Mouse (Mus musculus) myocyte (in vitro differentiated cells): ENCODE measurements around the gene Fes. TPM values are rescaled to one million over a fixed set of nuclear protein-coding genes. Genes with fewer than 3 reads are reported as not detected.

Source experiments
- H3K27me3 ChIP-seq: one replicate; pipeline ENCODE4 v1.6.1; 2011; ENCODE audit not compliant: control insufficient read depth, insufficient read depth, insufficient read length
- H3K36me3 ChIP-seq: one replicate; pipeline ENCODE4 v1.6.1; 2011; ENCODE audit not compliant: control insufficient read depth, insufficient read depth
- H3K4me2 ChIP-seq: one replicate; pipeline ENCODE4 v1.6.1; 2011; ENCODE audit warnings: low read depth, control low read depth
- H3K4me3 ChIP-seq: one replicate; pipeline ENCODE4 v1.5.1; 2011; ENCODE audit warnings: mild to moderate bottlenecking, control low read depth, moderate library complexity
- H3K79me2 ChIP-seq: one replicate; pipeline ENCODE4 v1.6.1; 2011; ENCODE audit not compliant: control insufficient read depth, insufficient read depth
- H3ac ChIP-seq: one replicate; pipeline ENCODE4 v1.6.1; 2011; ENCODE audit not compliant: control insufficient read depth, insufficient read length
- CEBPB ChIP-seq: IDR thresholded peaks from 2 replicates; pipeline ENCODE4 v1.6.1; 2011; ENCODE audit warnings: mild to moderate bottlenecking, moderate library complexity; ENCODE audit not compliant: poor library complexity, insufficient read depth, severe bottlenecking
- E2F4 ChIP-seq: IDR thresholded peaks from one replicate; pipeline ENCODE4 v1.6.1; 2011; ENCODE audit warnings: mild to moderate bottlenecking, control low read depth, moderate library complexity; ENCODE audit not compliant: insufficient read depth
- MAX ChIP-seq: IDR thresholded peaks from one replicate; pipeline ENCODE4 v1.6.1; 2011; ENCODE audit warnings: low read depth, mild to moderate bottlenecking, control low read depth
- MYOD1 ChIP-seq, 3 experiments: IDR thresholded peaks; one replicate each; pipeline ENCODE4 v1.6.1; 2011; ENCODE audit warnings: control low read depth in 2 of 3, low read depth in 2 of 3, mild to moderate bottlenecking in 2 of 3, moderate library complexity in 1 of 3; ENCODE audit not compliant: insufficient read length in 2 of 3, control insufficient read depth in 1 of 3
- MYOG ChIP-seq, 3 experiments: IDR thresholded peaks; one replicate each; pipeline ENCODE4 v1.6.1; 2011; ENCODE audit warnings: control low read depth in 2 of 3, low read depth in 2 of 3, mild to moderate bottlenecking in 2 of 3; ENCODE audit not compliant: insufficient read length in 2 of 3, control insufficient read depth in 1 of 3, insufficient read depth in 1 of 3
- POLR2A ChIP-seq: IDR thresholded peaks from one replicate; pipeline ENCODE4 v1.6.1; 2011; ENCODE audit warnings: low read depth, mild to moderate bottlenecking, control low read depth, moderate library complexity; ENCODE audit not compliant: insufficient read length
- POLR2AphosphoS2 ChIP-seq: IDR thresholded peaks from one replicate; pipeline ENCODE4 v1.6.1; 2011; ENCODE audit warnings: low read depth, control low read depth; ENCODE audit not compliant: insufficient read length
- REST ChIP-seq: IDR thresholded peaks from one replicate; pipeline ENCODE4 v1.6.1; 2011; ENCODE audit warnings: mild to moderate bottlenecking, control low read depth, moderate library complexity; ENCODE audit not compliant: insufficient read depth, insufficient read length
- SRF ChIP-seq: IDR thresholded peaks from one replicate; pipeline ENCODE4 v1.6.1; 2011; ENCODE audit warnings: low read depth; ENCODE audit not compliant: control insufficient read depth, insufficient read length
- TCF12 ChIP-seq: IDR thresholded peaks from one replicate; pipeline ENCODE4 v1.6.1; 2011; ENCODE audit warnings: mild to moderate bottlenecking, control low read depth; ENCODE audit not compliant: poor library complexity, insufficient read depth, severe bottlenecking
- TCF3 ChIP-seq: IDR thresholded peaks from one replicate; pipeline ENCODE4 v1.6.1; 2011; ENCODE audit warnings: low read depth, control low read depth; ENCODE audit not compliant: insufficient read length
- USF1 ChIP-seq: IDR thresholded peaks from one replicate; pipeline ENCODE4 v1.6.1; 2011; ENCODE audit warnings: low read depth, mild to moderate bottlenecking, control low read depth, moderate library complexity
- polyA plus RNA-seq: library from polyadenylated mRNA; unstranded; fragments of >200 nt; fragmentation: generic; extraction: Trizol; gene quantifications from one replicate; pipeline ENCODE4 v1.2.1, GENCODE M21; 2012; ENCODE audit warnings: missing spikeins

Fes gene
- polyA plus RNA-seq, 1 experiment = 0.54 TPM

- TF ChIP-seq E2F4 = no peak
- no peak for TF ChIP-seq USF1
- no peak for TF ChIP-seq REST
- TF ChIP-seq POLR2AphosphoS2 = no peak
- TF ChIP-seq POLR2A = no peak
- TF ChIP-seq TCF12 = no peak
- TF ChIP-seq SRF = no peak
- TF ChIP-seq MAX = no peak
- TF ChIP-seq CEBPB = no peak
- TF ChIP-seq MYOD1 (IDR thresholded peaks at IDR 0.05; ENCODE audit: control insufficient read depth in 1 of 3, insufficient read length in 2 of 3, low read depth in 2 of 3) = no peak
- no peak for TF ChIP-seq MYOG (IDR thresholded peaks at IDR 0.05; ENCODE audit: control insufficient read depth in 1 of 3, insufficient read depth in 1 of 3, insufficient read length in 2 of 3, low read depth in 2 of 3)
- no peaks in the 10 kb centered on the region for H3K27me3 ChIP-seq
- H3K36me3 ChIP-seq = no peaks in the 10 kb centered on the region
- no peak overlapping the region for H3ac ChIP-seq
- no peaks in the 10 kb centered on the region for H3K79me2 ChIP-seq
- H3K4me2 ChIP-seq = no peak overlapping the region
- H3K4me3 ChIP-seq = no peak overlapping the region
Observed at GRCm38 (mm10) chr7:80413512-80414302, 26.0 kb upstream of the Fes start.

- no peak overlapping the region for H3K4me3 ChIP-seq
- no peaks in the 10 kb centered on the region for H3K36me3 ChIP-seq
- no peak overlapping the region for H3K4me2 ChIP-seq
- H3K27me3 ChIP-seq = no peaks in the 10 kb centered on the region
- no peak for TF ChIP-seq REST
- TF ChIP-seq MYOG (IDR thresholded peaks at IDR 0.05; ENCODE audit: control insufficient read depth in 1 of 3, insufficient read depth in 1 of 3, insufficient read length in 2 of 3, low read depth in 2 of 3) = no peak
- TF ChIP-seq CEBPB = no peak
- TF ChIP-seq POLR2A = no peak
- no peak for TF ChIP-seq E2F4
- no peak for TF ChIP-seq POLR2AphosphoS2
- no peak for TF ChIP-seq TCF12
- TF ChIP-seq MAX = no peak
- no peak for TF ChIP-seq USF1
- TF ChIP-seq TCF3 = no peak
- no peak for TF ChIP-seq MYOD1 (IDR thresholded peaks at IDR 0.05; ENCODE audit: control insufficient read depth in 1 of 3, insufficient read length in 2 of 3, low read depth in 2 of 3)
- TF ChIP-seq SRF = no peak
- no peak overlapping the region for H3ac ChIP-seq
- H3K79me2 ChIP-seq = no peaks in the 10 kb centered on the region
Observed at GRCm38 (mm10) chr7:80412781-80413180, 25.0 kb upstream of the Fes start.

GRCm38 (mm10) chr7:80412279-80412678 lies 24.5 kb upstream of the Fes start:
- H3ac ChIP-seq = no peak overlapping the region
- H3K4me2 ChIP-seq = no peak overlapping the region
- TF ChIP-seq POLR2AphosphoS2 (no peak), REST (no peak), MAX (no peak), SRF (no peak), E2F4 (no peak), MYOD1 (IDR thresholded peaks at IDR 0.05; ENCODE audit: control insufficient read depth in 1 of 3, insufficient read length in 2 of 3, low read depth in 2 of 3) (no peak)
- H3K27me3 ChIP-seq = no peaks in the 10 kb centered on the region
- H3K79me2 ChIP-seq = no peaks in the 10 kb centered on the region
- H3K36me3 ChIP-seq = no peaks in the 10 kb centered on the region
- no peak overlapping the region for H3K4me3 ChIP-seq

GRCm38 (mm10) chr7:80410380-80410779 lies 22.6 kb upstream of the Fes start:
- Histone ChIP-seq H3K79me2 (no peaks in the 10 kb centered on the region), H3K4me3 (no peak overlapping the region), H3K27me3 (no peaks in the 10 kb centered on the region), H3K36me3 (no peaks in the 10 kb centered on the region), H3K4me2 (no peak overlapping the region), H3ac (no peak overlapping the region)
- no peak for TF ChIP-seq CEBPB
- TF ChIP-seq POLR2AphosphoS2 = no peak
- no peak for TF ChIP-seq MAX
- no peak for TF ChIP-seq SRF
- no peak for TF ChIP-seq TCF3
- TF ChIP-seq MYOD1 (IDR thresholded peaks at IDR 0.05; ENCODE audit: control insufficient read depth in 1 of 3, insufficient read length in 2 of 3, low read depth in 2 of 3) = no peak
- no peak for TF ChIP-seq MYOG (IDR thresholded peaks at IDR 0.05; ENCODE audit: control insufficient read depth in 1 of 3, insufficient read depth in 1 of 3, insufficient read length in 2 of 3, low read depth in 2 of 3)
- no peak for TF ChIP-seq REST
- TF ChIP-seq E2F4 = no peak
- no peak for TF ChIP-seq TCF12
- no peak for TF ChIP-seq POLR2A
